Mouse (Mus musculus) forebrain, embryonic 16.5 days (tissue): Measurements from ENCODE around the gene Rad51b. TPM values are rescaled to one million over a fixed set of nuclear protein-coding genes. Genes with fewer than 3 reads are reported as not detected.

ENCODE experiments used
- ATAC-seq: fragments of 200-750 bp; cut with Nextera tagmentation; 2 replicates; pipeline ENCODE4 v1.8.0; 2017; ENCODE audit warnings: mild to moderate bottlenecking, moderate library complexity
- H3K27ac ChIP-seq: fragments of 300-500 bp; sonication (generic); 2 replicates; pipeline ENCODE4 v1.5.1; 2014; ENCODE audit warnings: low read length, control low read depth
- H3K27me3 ChIP-seq: fragments of 300-500 bp; sonication (generic); replicated peaks from 2 replicates; pipeline ENCODE4 v1.6.1; 2014; ENCODE audit warnings: low read length; ENCODE audit not compliant: control insufficient read depth, insufficient read depth
- H3K36me3 ChIP-seq: fragments of 300-500 bp; sonication (generic); 2 replicates; pipeline ENCODE4 v1.6.1; 2014; ENCODE audit not compliant: control insufficient read depth, insufficient read depth
- H3K4me1 ChIP-seq: fragments of 300-500 bp; sonication (generic); replicated peaks from 2 replicates; pipeline ENCODE4 v1.6.1; 2014; ENCODE audit warnings: low read length; ENCODE audit not compliant: control insufficient read depth, insufficient read depth
- H3K4me2 ChIP-seq: fragments of 300-500 bp; sonication (generic); 2 replicates; pipeline ENCODE4 v1.6.1; 2014; ENCODE audit warnings: mild to moderate bottlenecking, low read length, control low read depth
- H3K4me3 ChIP-seq: fragments of 300-500 bp; sonication (generic); replicated peaks from 2 replicates; pipeline ENCODE4 v1.5.1; 2014; ENCODE audit warnings: mild to moderate bottlenecking, low read length, control low read depth
- H3K9ac ChIP-seq: fragments of 300-500 bp; sonication (generic); replicated peaks from 2 replicates; pipeline ENCODE4 v1.6.1; 2014; ENCODE audit warnings: low read depth, low read length, control low read depth
- H3K9me3 ChIP-seq: fragments of 300-500 bp; sonication (generic); 2 replicates; pipeline ENCODE4 v1.6.1; 2016; ENCODE audit warnings: low read length; ENCODE audit not compliant: control insufficient read depth
- WGBS: fragments of 180-500 bp; shearing (Covaris S2); extraction: QIAGEN DNeasy Blood & Tissue Kit; methylation state at CpG from one replicate; pipeline ENCODE4 v1.1.7; 2014; 5-methylcytosine and 5-hydroxymethylcytosine counted together
- polyA plus RNA-seq: library from polyadenylated mRNA; unstranded; fragments of >200 nt; fragmentation: Nextera tagmentation; extraction: Ambion mirVana; gene quantifications from 2 replicates; pipeline ENCODE4 v1.2.1, GENCODE M21; 2015

The Rad51b gene
- polyA plus RNA-seq, 1 experiment from 2014 or later = 2.6 TPM

DNA sequence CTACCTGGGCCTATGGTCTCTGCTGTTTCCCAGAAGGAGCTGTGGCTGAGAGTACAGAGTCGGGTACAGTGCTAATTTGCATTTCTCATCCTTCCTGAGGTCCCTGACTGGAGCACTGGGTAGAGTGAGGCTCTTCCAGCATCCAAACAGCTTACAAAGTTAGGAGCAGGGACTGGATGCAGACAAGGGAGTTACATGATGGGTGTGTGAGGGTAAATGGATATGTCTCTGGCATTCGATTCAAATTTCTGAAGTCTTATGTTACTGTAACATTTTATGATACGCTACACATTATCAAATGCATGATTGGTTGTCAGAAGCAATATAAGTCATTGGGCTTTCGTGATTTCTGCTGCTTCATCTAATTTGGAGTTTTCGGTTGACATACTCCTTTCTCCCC, 479.7 kb downstream of the Rad51b start:
- no peaks in the 10 kb centered on the region for H3K36me3 ChIP-seq
- WGBS = 88% methylated on average over 5 of the region's 5 CpGs

DNA sequence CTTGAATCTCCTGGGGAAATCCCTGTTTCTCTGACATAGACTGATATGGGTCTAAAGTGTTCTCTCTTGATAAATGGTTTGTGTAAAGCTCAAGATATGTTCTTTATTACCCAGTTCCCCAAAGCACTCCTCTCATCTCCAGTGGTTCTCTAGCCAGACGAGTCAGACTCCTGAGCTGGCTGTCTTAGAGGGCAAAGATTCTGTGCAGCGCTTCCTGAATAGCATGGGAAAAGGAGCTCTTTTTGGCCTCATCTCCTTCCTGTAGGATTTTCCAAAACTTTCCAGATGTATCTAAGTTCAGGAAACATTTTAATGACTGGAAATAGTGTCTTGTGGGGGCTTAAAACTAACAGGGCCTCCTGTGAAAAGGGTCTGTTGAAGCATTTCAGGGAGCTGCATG, 483.7 kb downstream of the Rad51b start:
- H3K9me3 ChIP-seq = no peaks in the 10 kb centered on the region
- H3K9ac ChIP-seq = no peak overlapping the region
- H3K27me3 ChIP-seq = no peaks in the 10 kb centered on the region
- H3K27ac ChIP-seq = no peak overlapping the region
- no peak overlapping the region for H3K4me3 ChIP-seq
- no peaks in the 10 kb centered on the region for H3K36me3 ChIP-seq
- H3K4me1 ChIP-seq = no peaks in the 10 kb centered on the region
- 74% methylated on average over 2 of the region's 2 CpGs for WGBS
- H3K4me2 ChIP-seq = no peak overlapping the region
- no peak for ATAC-seq

More for the DNA sequence above, 479.7 kb downstream of the Rad51b start:
- no peak for ATAC-seq
- no peak overlapping the region for H3K27ac ChIP-seq
- no peak overlapping the region for H3K4me3 ChIP-seq
- H3K9me3 ChIP-seq = peaks cover 3% of the 10 kb centered on the region; the same call in 1 of the 2 replicates
- no peak overlapping the region for H3K9ac ChIP-seq
- H3K4me2 ChIP-seq = no peak overlapping the region
- no peaks in the 10 kb centered on the region for H3K27me3 ChIP-seq
- no peaks in the 10 kb centered on the region for H3K4me1 ChIP-seq

DNA sequence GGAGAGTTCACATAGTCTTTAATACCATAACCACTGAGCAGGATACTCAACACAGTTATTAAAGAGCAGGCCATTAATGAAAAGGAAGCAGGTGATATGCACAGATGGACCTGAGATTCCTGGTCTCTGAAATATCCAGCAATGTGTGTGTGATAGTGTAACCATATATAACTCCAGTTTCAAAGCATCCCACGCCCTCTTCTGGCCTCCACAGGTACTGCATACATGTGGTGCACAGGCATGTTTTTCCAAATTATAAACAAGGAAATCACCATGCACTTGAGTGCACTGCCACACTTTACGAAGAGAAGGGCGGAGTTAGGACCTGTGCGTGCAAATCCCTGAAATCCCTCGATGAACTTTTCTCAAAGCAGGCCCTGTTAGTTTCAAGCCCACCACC, 484.7 kb downstream of the Rad51b start:
- Histone ChIP-seq H3K9me3 (no peaks in the 10 kb centered on the region), H3K9ac (no peak overlapping the region), H3K27me3 (no peaks in the 10 kb centered on the region), H3K4me1 (no peaks in the 10 kb centered on the region), H3K27ac (no peak overlapping the region), H3K36me3 (no peaks in the 10 kb centered on the region), H3K4me3 (no peak overlapping the region), H3K4me2 (no peak overlapping the region)
- ATAC-seq = no peak
- 88% methylated on average over 5 of the region's 5 CpGs for WGBS

DNA sequence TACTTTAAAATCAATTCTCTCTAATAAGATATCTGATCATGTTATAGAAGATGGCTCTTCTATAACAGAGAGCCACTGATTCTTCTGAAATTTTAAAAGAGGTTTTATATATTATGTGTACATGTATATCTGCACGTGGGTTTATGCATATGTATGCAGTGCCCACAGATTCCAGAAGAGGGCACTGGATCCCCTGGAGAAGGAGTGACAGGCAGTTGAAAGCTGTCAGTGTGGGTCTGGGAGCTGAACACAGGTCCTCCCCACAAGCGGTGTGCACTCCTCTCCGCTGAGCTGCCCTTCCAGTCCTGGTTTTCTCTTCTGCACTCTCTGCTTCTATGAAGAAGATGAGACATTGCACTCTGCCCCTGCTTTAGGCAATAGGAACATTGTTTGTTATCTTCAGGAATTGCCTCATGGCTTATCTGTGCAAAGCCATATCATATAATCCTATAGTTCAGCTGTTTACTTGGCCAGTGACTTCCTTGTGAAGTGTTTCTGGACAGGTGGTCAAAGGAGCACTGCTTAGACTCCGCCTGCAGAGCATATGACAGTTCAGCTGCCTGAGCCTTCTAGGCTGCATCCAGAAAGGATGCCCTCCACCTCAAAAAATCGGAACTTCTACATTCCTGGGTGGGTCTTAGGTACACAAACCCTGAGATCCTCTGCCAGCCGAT, 485.5 kb downstream of the Rad51b start:
- Histone ChIP-seq H3K9me3 (no peaks in the 10 kb centered on the region), H3K4me2 (no peak overlapping the region), H3K9ac (no peak overlapping the region), H3K27ac (no peak overlapping the region), H3K27me3 (no peaks in the 10 kb centered on the region), H3K36me3 (no peaks in the 10 kb centered on the region), H3K4me3 (no peak overlapping the region), H3K4me1 (no peaks in the 10 kb centered on the region)
- 97% methylated on average over 6 of the region's 6 CpGs for WGBS
- ATAC-seq = no peak

DNA sequence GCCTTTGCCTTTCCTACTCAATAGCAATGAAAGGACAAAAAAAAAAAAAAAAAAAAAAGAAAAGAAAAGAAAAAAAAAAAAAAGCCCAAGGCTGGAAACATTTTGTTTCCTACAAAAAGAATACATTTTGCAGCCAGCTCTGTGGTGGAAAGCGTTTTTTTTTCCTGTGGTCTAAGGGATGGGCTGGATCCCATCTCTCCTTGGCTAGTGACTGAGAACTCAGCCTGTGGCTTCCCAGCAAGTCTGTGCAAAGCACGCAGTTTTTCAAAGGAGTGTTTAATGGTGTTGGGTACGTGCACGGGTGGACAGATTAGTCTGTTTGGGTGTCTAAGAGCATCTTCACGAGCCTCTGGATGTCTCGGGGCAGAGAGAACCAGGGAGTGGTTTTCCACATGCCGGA, 487.1 kb downstream of the Rad51b start:
- Histone ChIP-seq H3K9me3 (no peaks in the 10 kb centered on the region), H3K27me3 (no peaks in the 10 kb centered on the region), H3K4me2 (no peak overlapping the region), H3K36me3 (no peaks in the 10 kb centered on the region), H3K9ac (no peak overlapping the region), H3K27ac (no peak overlapping the region), H3K4me3 (no peak overlapping the region), H3K4me1 (no peaks in the 10 kb centered on the region)
- 87% methylated on average over 7 of the region's 7 CpGs for WGBS
- ATAC-seq = no peak

DNA sequence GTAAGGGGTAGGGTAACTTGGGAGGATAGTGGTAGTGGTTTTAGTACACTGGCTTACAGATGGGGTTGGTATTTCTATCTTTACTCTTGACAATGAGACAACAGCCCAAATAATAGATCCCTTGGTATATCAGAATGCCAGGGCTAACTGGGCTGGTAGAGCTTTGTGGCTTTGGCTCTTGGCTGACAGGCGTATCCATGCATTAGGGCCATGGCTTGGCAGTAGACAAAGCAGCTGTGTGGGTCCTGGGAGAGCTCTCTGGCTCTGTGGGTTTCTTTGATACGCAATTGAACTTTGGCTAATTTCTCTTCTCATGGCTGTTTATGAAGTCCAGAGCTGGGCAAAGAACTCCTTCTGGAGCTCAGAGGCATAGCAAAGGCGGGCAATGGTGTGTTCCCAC, 488.6 kb downstream of the Rad51b start:
- Histone ChIP-seq H3K4me1 (no peaks in the 10 kb centered on the region), H3K9ac (no peak overlapping the region), H3K9me3 (no peaks in the 10 kb centered on the region), H3K4me2 (no peak overlapping the region), H3K27ac (no peak overlapping the region), H3K27me3 (no peaks in the 10 kb centered on the region), H3K36me3 (no peaks in the 10 kb centered on the region), H3K4me3 (no peak overlapping the region)
- 96% methylated on average over 3 of the region's 3 CpGs for WGBS
- ATAC-seq = no peak

DNA sequence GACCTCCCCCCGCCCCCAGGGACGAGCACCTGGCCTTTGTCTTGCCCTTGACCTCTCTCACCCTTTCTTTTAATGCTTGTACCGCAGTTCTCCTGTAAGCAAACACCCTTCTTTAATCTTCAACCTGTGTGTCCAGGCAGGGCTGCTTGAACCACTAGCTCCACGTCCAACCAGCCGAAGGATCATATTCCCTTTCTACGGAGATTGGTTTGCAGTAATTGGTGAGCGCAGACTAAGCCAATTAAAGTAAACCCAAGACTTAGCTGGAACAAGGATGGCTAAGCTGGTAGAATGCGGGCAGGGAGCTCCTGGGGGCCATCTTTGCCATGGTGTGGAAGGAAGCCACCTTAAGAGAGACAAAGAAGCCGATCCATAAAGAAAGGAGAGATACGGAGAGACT, 490.5 kb downstream of the Rad51b start:
- 75% methylated on average over 10 of the region's 10 CpGs for WGBS
- H3K9me3 ChIP-seq = no peaks in the 10 kb centered on the region
- H3K36me3 ChIP-seq = no peaks in the 10 kb centered on the region
- H3K4me1 ChIP-seq = no peaks in the 10 kb centered on the region
- no peak overlapping the region for H3K4me3 ChIP-seq
- H3K9ac ChIP-seq = no peak overlapping the region
- H3K27me3 ChIP-seq = no peaks in the 10 kb centered on the region
- no peak overlapping the region for H3K4me2 ChIP-seq
- H3K27ac ChIP-seq = no peak overlapping the region
- no peak for ATAC-seq

DNA sequence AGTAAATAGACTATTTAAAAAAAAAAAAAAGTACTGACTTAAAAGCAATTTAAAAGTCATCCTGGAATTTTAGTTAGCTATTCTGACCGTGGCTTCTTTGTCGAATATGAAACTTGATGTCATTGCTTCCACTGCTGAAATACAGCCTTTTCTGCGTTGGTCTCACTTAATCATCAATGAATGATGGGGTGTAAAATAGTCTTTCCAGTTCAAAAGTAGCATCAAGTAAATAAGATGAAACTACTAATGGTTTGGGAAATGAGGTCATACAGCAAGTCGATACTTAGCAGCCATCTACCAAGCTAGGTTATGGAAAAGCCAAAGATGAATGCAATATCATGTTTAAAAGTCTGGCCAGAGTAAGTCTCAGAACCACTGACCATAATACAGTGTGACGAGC, 491.3 kb downstream of the Rad51b start:
- H3K9ac ChIP-seq = no peak overlapping the region
- no peak overlapping the region for H3K27ac ChIP-seq
- H3K36me3 ChIP-seq = no peaks in the 10 kb centered on the region
- no peaks in the 10 kb centered on the region for H3K4me1 ChIP-seq
- no peak overlapping the region for H3K4me2 ChIP-seq
- H3K4me3 ChIP-seq = no peak overlapping the region
- WGBS = 93% methylated on average over 5 of the region's 5 CpGs
- ATAC-seq = no peak
- no peaks in the 10 kb centered on the region for H3K9me3 ChIP-seq
- no peaks in the 10 kb centered on the region for H3K27me3 ChIP-seq

DNA sequence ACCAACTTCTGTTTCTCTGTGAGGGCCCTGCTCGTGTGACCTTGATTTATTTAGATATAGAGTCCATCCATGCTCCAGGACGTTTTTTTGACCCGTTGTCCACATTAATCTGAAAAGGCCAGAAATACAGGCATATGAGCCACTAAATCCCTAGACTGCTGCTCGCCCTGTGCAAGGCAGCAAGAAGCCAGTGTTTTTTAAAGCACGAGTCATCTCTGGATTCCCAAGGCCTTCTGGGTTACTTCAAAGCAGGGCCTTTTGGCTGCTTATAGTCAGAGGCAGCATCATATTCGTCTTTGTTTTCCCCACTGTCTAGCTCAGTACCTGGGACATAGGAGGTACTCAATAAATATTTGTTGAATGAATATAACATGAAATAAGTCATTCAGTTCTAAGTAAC, 492.4 kb downstream of the Rad51b start:
- H3K36me3 ChIP-seq = no peaks in the 10 kb centered on the region
- no peak overlapping the region for H3K4me3 ChIP-seq
- no peaks in the 10 kb centered on the region for H3K27me3 ChIP-seq
- H3K9ac ChIP-seq = no peak overlapping the region
- no peak overlapping the region for H3K27ac ChIP-seq
- no peaks in the 10 kb centered on the region for H3K9me3 ChIP-seq
- ATAC-seq = no peak
- H3K4me2 ChIP-seq = no peak overlapping the region
- WGBS = 84% methylated on average over 6 of the region's 6 CpGs
- H3K4me1 ChIP-seq = no peaks in the 10 kb centered on the region

DNA sequence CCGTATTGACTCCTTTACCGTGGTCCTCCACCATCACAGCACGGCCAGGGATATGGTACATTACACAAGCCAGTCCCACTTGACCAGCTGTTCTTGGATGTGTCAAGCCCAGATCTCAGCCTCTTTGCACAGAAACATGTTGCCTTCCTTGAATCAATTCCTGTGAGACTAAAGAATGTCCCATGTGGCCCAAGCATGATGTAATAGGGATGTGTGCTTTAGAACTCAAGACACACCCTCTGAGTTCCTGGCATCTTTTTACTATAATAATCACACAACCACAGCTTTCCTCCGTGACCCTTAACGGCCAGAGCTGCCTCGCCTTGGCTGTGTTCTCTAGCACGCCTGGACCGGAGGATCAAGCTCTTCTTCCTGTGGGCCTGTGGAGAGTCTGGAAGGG, 496.3 kb downstream of the Rad51b start:
- H3K9ac ChIP-seq = no peak overlapping the region
- no peak for ATAC-seq

More for the DNA sequence above, 496.3 kb downstream of the Rad51b start:
- Histone ChIP-seq H3K4me3 (no peak overlapping the region), H3K9me3 (no peaks in the 10 kb centered on the region), H3K4me2 (no peak overlapping the region), H3K4me1 (no peaks in the 10 kb centered on the region), H3K27me3 (no peaks in the 10 kb centered on the region), H3K27ac (no peak overlapping the region), H3K36me3 (no peaks in the 10 kb centered on the region)
- WGBS = 75% methylated on average over 8 of the region's 8 CpGs
